Mouse (Mus musculus): ENCODE data around the gene Panx1.

Panx1 gene

DNA sequence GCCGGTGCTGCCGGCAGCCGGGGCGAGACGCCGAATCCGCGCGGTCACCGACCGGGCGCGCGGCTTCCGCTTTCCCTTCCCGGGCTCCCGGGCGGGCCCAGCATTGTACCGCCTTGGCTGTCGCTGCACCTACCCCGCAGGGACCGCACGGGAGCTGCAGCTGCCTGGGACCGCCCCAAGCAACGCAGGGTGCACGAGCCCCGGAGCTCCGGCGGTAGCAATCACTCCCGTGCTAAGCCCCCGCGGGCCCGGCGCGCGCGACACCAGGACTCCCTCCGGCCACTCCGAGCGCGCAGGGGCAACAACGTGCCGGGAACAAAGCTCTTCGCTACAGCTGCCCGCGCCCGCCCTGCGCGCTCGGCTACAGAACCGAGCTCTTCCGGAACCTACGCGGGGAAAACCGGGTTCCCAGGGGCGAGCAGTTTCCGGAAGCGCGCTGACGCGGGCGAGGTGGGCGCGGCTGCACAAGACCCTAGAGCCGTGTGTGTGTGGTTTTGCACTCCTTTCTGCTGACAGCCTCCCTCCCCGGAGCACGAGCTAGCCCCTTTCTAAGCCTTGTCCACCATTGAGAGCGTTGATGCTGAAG is at the start of gene Panx1:
Gene Panx1, minus strand, starts transcription at position 395 of the 586 bp plus-strand sequence.
- DNase-seq, result peak; percentile 80

- peak; percentile 16 for DNase-seq
These were observed 23.5 kb upstream of the Panx1 start for GRCm38 (mm10) chr9:15068686-15069295.

DNA sequence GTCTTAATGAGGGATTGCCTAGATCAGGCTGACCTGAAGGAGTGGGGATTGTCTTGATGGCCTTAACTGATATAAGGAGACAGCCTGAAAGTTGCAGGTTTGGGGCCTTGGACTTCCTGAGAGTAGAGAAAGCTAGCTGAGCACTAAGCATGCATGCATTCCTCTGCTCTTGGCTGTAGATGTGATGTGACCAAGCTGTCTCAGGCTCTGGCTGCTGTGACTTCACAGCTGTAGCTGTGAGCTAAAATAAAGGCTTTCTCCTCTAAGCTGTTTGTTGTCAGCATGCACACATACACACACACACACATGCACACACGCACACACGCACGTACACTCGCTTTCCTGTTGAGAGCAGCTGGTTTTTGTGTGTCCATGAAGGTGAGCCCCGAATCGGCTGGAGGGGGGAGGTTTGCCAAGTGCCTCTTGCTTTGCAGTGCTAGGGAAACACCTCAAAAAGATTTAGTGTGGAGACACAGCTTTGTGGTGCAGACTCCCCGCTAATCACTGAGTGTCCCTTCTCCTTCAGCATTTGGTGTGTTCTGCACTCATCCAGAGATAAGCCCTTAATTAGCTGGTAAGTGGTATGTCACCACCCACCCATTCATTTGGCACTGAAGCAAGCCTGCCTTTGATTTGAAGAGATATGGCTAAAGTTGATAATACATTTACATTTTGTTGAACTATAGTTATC is 22.9 kb upstream of the Panx1 start:
- no peak for DNase-seq

GRCm38 (mm10) chr9:15064176-15064575 is 18.9 kb upstream of the Panx1 start:
- no peak for DNase-seq

DNA sequence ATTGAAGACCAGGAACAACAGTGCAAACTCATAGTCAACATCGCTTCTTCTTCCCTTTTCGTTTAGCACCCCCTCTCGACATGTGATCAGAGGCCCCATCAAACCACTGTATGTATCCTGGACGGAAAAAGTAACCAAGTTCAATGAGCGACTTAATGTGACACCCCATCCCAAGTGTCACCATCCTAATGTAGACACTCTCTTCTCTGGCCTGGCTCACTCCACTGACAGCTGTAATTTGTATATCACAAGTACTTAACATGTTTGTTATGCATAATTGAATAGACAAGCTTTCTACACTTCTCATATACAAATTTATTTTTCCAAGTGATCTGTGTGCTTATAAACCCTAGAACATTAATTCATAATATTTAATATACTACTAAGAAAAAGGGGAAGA is 15.6 kb upstream of the Panx1 start:
- no peak for DNase-seq

GRCm38 (mm10) chr9:15060026-15060425 is 14.7 kb upstream of the Panx1 start:
- DNase-seq, result no peak

- DNase-seq, result no peak
These were observed 462 bp upstream of the Panx1 start for GRCm38 (mm10) chr9:15045740-15046139.

- DNase-seq, result no peak
These were observed 741 bp downstream of the Panx1 start for GRCm38 (mm10) chr9:15044391-15045083.

DNA sequence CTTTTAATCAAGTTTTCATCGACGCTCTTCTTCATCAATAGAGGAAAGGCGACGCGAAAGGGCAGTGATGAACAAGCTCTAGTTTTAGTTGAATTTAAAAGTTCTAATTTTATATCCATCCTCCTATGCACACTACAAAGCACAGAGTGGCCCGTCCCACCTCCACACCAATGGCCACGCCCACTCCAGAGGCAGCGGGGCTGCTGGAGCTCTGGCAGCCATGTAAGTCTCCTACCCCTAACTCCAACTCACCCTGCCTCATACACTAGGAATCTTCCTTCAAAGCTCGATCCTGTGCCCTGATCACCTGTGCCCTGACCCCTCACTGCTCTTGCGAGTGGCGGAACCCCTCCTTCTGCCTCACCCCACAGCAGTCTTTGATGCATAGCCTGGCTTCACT is 3.7 kb downstream of the Panx1 start:
- DNase-seq, result no peak

GRCm38 (mm10) chr9:15039848-15040247 is 5.4 kb downstream of the Panx1 start:
- peak; percentile 29 for DNase-seq

DNA sequence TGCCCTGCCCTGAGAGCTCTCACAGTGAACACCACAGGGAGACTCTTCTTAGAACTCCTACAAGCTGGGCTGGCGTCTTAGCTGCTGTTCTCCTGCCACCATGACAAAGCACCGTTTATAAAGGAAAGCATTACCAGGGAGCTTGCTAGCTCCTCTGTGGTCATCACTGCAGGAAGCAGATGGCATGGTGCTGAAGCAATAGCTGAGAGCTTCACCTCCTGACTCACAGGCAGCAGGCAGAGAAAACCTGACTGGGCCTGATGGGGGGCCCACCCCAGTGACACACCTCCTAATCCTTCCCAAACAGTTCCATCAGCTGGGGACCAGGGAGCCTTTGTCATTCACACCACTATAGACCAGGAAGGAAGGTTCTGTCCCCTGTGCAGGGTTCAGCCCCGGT is 7.6 kb downstream of the Panx1 start:
- no peak for DNase-seq

GRCm38 (mm10) chr9:15037237-15037636 is 8.0 kb downstream of the Panx1 start:
- no peak for DNase-seq

- no peak for DNase-seq
These were observed 8.5 kb downstream of the Panx1 start for GRCm38 (mm10) chr9:15036807-15037206.

DNA sequence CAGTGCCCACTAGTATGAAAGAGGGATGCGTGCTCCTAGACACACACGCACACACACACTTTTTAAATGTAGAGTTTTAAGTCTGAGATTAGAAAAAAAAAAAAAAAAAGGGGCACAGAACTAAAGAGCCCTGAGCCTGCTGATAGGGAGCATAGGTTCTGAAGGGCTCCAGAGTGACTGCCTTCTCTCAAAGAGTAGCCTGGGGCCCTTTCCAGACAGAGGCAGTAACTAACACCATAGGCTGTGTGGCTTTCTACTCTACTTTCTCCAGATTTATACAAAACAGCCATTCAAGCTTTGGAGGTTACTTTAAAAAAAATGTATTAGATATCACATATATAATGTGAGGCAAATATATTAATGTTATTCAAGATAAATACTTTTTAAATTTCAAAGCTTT is 8.9 kb downstream of the Panx1 start:
- no peak for DNase-seq

GRCm38 (mm10) chr9:15035979-15036378 is 9.3 kb downstream of the Panx1 start:
- DNase-seq, result no peak

- DNase-seq, result peak; percentile 78
These were observed 10.6 kb downstream of the Panx1 start for GRCm38 (mm10) chr9:15034546-15035273.

- peak; percentile 51 for DNase-seq
These were observed 11.6 kb downstream of the Panx1 start for GRCm38 (mm10) chr9:15033568-15034160.

GRCm38 (mm10) chr9:15032797-15033196 is 12.5 kb downstream of the Panx1 start:
- no peak for DNase-seq

GRCm38 (mm10) chr9:15030771-15031170 is 14.5 kb downstream of the Panx1 start:
- DNase-seq, result peak; percentile 91

GRCm38 (mm10) chr9:15029025-15029727 is 16.1 kb downstream of the Panx1 start:
- peak; percentile 77 for DNase-seq

DNA sequence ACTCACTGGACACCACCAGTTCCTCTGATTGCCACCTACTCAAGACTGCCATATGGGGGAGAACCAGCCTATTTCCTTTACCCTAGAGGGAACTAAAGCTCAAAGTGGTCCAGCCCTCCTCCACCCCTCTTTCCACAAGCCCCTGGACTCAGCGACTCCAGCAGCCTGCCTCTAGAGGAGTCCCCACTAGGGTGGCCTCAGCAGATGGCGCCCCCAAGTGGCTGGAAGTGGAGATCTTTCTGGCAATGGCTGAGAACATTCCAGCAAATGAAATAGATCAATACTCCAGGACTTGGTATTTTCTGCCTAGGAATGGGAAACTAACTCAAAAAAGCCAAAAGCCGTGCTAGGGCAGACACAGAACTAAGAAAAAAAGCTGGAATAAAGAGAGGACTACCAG is 17.6 kb downstream of the Panx1 start:
- DNase-seq, result no peak

GRCm38 (mm10) chr9:15023049-15023448 is 22.2 kb downstream of the Panx1 start:
- no peak for DNase-seq

Data from lung, postnatal 10 days (tissue).